Mouse (Mus musculus) bone marrow macrophage, adult 2 months (primary cell): ENCODE results near the gene Arhgef7.

Experiments used
- CTCF ChIP-seq: IDR thresholded peaks from 2 replicates; pipeline ENCODE4 v1.5.1; 2012; ENCODE audit warnings: low read depth, mild to moderate bottlenecking, low read length, moderate library complexity
- POLR2A ChIP-seq: IDR thresholded peaks from 2 replicates; pipeline ENCODE4 v1.6.1; 2012; ENCODE audit warnings: mild to moderate bottlenecking, low read depth, low read length, borderline replicate concordance

- TF ChIP-seq CTCF (no peak), POLR2A (no peak)
These were observed 51.3 kb downstream of the Arhgef7 start for GRCm38 (mm10) chr8:11778646-11779433.
